Mouse (Mus musculus) embryonic facial prominence, embryonic 10.5 days (tissue): ENCODE results near the gene C1qtnf5. TPM values are rescaled to one million over a fixed set of nuclear protein-coding genes. Genes with fewer than 3 reads are reported as not detected.

Source experiments
- DNase-seq: peaks from one replicate; pipeline ENCODE4 v3.0.0-alpha.2; 2017; ENCODE audit warnings: low spot score
- H3K27ac ChIP-seq: fragments of 300-500 bp; sonication (generic); replicated peaks from 2 replicates; pipeline ENCODE4 v1.5.1; 2016; ENCODE audit warnings: mild to moderate bottlenecking
- H3K27me3 ChIP-seq: fragments of 300-500 bp; sonication (generic); replicated peaks from 2 replicates; pipeline ENCODE4 v1.6.1; 2016; ENCODE audit warnings: low read depth, mild to moderate bottlenecking; ENCODE audit not compliant: poor library complexity, severe bottlenecking
- H3K36me3 ChIP-seq: fragments of 300-500 bp; sonication (generic); replicated peaks from 2 replicates; pipeline ENCODE4 v1.6.1; 2016; ENCODE audit warnings: mild to moderate bottlenecking, moderate library complexity
- H3K4me1 ChIP-seq: fragments of 300-500 bp; sonication (generic); 2 replicates; pipeline ENCODE4 v1.6.1; 2016
- H3K4me3 ChIP-seq: fragments of 300-500 bp; sonication (generic); 2 replicates; pipeline ENCODE4 v1.5.1; 2016; ENCODE audit warnings: mild to moderate bottlenecking, moderate library complexity
- H3K9me3 ChIP-seq: fragments of 300-500 bp; sonication (generic); 2 replicates; pipeline ENCODE4 v1.6.1; 2016; ENCODE audit warnings: mild to moderate bottlenecking
- WGBS: fragments of 180-500 bp; shearing (Covaris S2); methylation state at CpG from one replicate; pipeline ENCODE4 v1.1.7; 2016; 5-methylcytosine and 5-hydroxymethylcytosine counted together
- polyA plus RNA-seq: library from polyadenylated mRNA; unstranded; fragments of >200 nt; fragmentation: Nextera tagmentation; extraction: Ambion mirVana; gene quantifications from 2 replicates; pipeline ENCODE4 v1.2.1, GENCODE M21; 2016

The C1qtnf5 gene
- polyA plus RNA-seq: 0.27 and 0.75 TPM in 2 replicates

DNA sequence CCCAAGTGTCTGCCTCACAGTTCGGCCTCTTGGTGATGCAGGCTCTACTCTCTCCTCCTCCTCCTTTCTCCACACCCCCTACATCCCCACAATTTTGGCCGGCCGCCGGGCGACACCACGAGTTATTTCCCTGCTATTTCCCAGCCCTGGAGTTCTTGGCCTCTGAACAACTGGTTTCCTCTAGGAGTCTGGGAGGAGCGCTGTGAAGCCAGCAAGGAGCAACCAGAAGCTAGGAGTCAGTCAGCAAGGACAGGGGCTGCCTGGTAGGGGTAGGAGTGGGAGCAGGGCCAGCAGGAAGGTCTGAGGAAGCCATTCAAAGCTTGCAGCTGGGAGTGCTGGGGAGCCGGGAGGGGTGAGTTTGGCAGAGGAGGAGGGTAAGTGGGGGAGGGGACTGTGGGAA lies at the start of gene C1qtnf5:
TSS of gene C1qtnf5 (plus strand) at position 136 of the 400 bp plus-strand sequence.
- no peaks in the 10 kb centered on the region for H3K9me3 ChIP-seq
- peak within 1 kb of the TSS; percentile 40 for H3K4me3 ChIP-seq
- H3K27me3 ChIP-seq: no peaks in the 10 kb centered on the region
- peaks cover 73% of the 10 kb centered on the region for H3K36me3 ChIP-seq
- no peak for DNase-seq
- peak within 1 kb of the TSS; percentile 75 for H3K27ac ChIP-seq
- 38% methylated on average over 8 of the region's 8 CpGs for WGBS
- peaks cover 63% of the 10 kb centered on the region for H3K4me1 ChIP-seq

- WGBS: 89% methylated on average over 6 of the region's 6 CpGs
- H3K9me3 ChIP-seq: no peaks in the 10 kb centered on the region; the same call in 1 of the 2 replicates
- no peak overlapping the region for H3K4me3 ChIP-seq
- DNase-seq: no peak
- H3K27me3 ChIP-seq: no peaks in the 10 kb centered on the region
- no peaks in the 10 kb centered on the region for H3K36me3 ChIP-seq
- no peaks in the 10 kb centered on the region for H3K4me1 ChIP-seq
- H3K27ac ChIP-seq: no peak overlapping the region
Observed at GRCm38 (mm10) chr9:44058606-44059005, 48.4 kb upstream of the C1qtnf5 start.

- DNase-seq: no peak
- Histone ChIP-seq H3K36me3 (no peaks in the 10 kb centered on the region), H3K27me3 (peaks cover 7% of the 10 kb centered on the region; the same call in 1 of the 2 replicates), H3K4me1 (peaks cover 30% of the 10 kb centered on the region), H3K27ac (no peak overlapping the region), H3K9me3 (no peaks in the 10 kb centered on the region), H3K4me3 (no peak overlapping the region)
- 35% methylated on average over 1 of the region's 1 CpGs for WGBS
Observed at GRCm38 (mm10) chr9:44065177-44065576, 41.9 kb upstream of the C1qtnf5 start.

DNA sequence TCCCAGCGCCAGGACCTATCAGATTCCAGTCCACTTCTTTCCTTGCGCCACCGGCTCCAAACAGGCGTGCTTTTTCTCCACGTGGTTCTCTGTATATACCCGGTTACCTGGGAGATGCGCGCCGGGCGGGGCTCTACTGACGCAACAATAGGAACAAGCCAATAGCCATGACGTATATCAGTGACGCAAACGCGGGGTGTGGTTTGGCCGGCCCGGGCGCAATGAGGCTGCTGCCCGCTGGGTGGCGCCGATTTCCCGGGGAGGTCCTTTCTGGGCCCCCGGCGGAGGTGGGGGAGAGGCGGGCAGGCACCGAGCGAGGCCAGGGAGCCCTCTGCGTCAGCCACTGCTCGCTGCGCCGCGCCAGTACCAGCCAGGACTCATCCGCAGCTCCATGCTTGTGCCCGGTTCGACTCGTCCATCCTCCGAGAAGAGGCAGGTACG lies 40.2 kb upstream of the C1qtnf5 start, which contains the start of gene Usp2:
TSS of gene Usp2 (plus strand) at position 237 of the 441 bp plus-strand sequence.
- Histone ChIP-seq H3K36me3 (no peaks in the 10 kb centered on the region), H3K4me1 (peaks cover 46% of the 10 kb centered on the region), H3K27ac (peak within 1 kb of the TSS; percentile 63; the same call in 1 of the 2 replicates), H3K9me3 (no peaks in the 10 kb centered on the region), H3K27me3 (peaks cover 7% of the 10 kb centered on the region; the same call in 1 of the 2 replicates), H3K4me3 (peak within 1 kb of the TSS; percentile 65)
- WGBS: under 1% methylated on average over 38 of the region's 38 CpGs
- peak; percentile 99 for DNase-seq

- 7% methylated on average over 15 of the region's 15 CpGs for WGBS
- no peaks in the 10 kb centered on the region for H3K9me3 ChIP-seq
- H3K27ac ChIP-seq: peak overlapping the region; percentile 63; the same call in 1 of the 2 replicates
- H3K4me1 ChIP-seq: peaks cover 52% of the 10 kb centered on the region
- H3K27me3 ChIP-seq: peaks cover 9% of the 10 kb centered on the region; the same call in 1 of the 2 replicates
- no peak for DNase-seq
- H3K36me3 ChIP-seq: no peaks in the 10 kb centered on the region
- H3K4me3 ChIP-seq: peak overlapping the region; percentile 65
Observed at GRCm38 (mm10) chr9:44067241-44067959, 39.6 kb upstream of the C1qtnf5 start.

DNA sequence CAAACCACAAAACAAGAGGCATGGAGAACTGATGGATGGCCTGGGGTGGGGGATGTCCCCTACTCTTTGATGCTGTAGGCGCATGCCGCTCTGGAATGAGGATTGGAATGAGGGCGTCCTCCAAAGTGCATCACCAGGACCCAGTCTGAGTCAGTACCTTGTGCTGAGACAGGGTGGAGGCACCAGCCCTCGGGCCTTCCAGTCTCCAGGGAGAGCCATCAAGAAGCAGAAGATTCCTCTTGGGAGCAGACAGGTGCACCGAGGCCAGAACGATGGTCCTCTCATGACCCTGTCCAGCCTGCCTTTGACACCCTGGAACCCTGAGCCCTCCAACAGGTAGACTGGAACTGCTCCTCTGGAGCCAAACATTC lies 39.1 kb upstream of the C1qtnf5 start:
- Histone ChIP-seq H3K4me1 (peaks cover 57% of the 10 kb centered on the region), H3K36me3 (no peaks in the 10 kb centered on the region), H3K9me3 (no peaks in the 10 kb centered on the region), H3K27ac (no peak overlapping the region), H3K4me3 (peak overlapping the region; percentile 65; the same call in 1 of the 2 replicates), H3K27me3 (peaks cover 11% of the 10 kb centered on the region; the same call in 1 of the 2 replicates)
- DNase-seq: no peak
- 76% methylated on average over 6 of the region's 6 CpGs for WGBS

DNA sequence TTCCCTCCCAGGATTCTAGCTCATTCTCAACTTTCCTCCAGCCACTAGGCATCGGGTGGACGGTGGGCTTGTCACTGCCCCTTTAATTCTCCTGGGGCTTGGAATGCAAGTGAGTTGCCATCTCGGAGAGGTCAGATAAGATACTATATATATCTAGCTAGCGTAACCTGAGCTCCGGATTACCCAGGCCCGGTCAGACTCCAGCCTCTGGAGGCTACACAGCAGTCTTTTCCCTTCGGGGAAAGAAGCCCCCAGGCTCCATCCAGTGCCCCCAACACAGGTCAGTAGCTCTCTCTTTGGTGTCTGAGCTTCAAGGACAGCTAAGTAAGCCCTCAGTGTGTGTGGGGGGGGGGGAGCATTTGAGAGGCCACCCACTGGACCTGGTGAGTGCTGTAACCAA lies 37.8 kb upstream of the C1qtnf5 start:
- DNase-seq: no peak
- WGBS: 12% methylated on average over 7 of the region's 7 CpGs
- peaks cover 11% of the 10 kb centered on the region; the same call in 1 of the 2 replicates for H3K27me3 ChIP-seq
- no peak overlapping the region for H3K27ac ChIP-seq
- no peak overlapping the region for H3K4me3 ChIP-seq
- no peaks in the 10 kb centered on the region for H3K9me3 ChIP-seq
- peaks cover 64% of the 10 kb centered on the region for H3K4me1 ChIP-seq
- H3K36me3 ChIP-seq: no peaks in the 10 kb centered on the region

DNA sequence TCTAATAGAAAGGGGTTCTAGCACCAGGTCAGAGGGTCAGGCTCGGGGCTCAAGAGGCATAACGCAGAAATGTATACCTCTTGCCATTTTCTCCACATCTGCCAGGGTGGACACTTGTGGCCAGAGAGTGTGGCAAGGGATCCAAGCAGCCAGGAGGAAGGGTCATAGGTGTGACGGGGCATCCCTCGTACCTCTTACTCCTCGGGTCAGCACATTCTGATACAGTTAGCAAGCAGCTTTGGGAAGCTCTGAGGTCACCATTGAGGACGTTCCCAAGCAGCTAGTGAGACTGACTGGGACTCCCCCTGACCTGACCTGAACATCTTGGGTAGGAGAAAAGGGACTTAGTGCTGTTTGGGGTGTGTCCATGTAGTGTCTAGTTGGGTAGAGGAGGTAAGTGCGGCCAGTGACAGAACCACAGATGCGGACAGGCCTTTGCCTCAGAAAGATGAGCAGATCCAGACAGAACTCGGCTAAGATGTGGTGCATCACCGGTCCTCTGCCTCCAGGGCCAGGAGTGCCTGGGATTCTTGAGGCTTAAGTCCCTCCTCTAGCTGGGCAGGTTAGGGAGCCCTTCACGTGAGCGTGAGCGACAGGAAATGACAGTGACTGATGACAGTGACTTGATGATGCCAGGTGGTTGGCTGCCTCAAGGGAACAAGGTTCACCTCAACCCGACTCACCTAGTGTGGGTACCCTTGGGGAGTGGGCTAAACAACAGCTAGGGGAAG lies 36.8 kb upstream of the C1qtnf5 start:
- WGBS: 66% methylated on average over 14 of the region's 14 CpGs
- Histone ChIP-seq H3K4me1 (peaks cover 66% of the 10 kb centered on the region), H3K27ac (peak overlapping the region; percentile 3; the same call in 1 of the 2 replicates), H3K36me3 (no peaks in the 10 kb centered on the region), H3K4me3 (no peak overlapping the region), H3K9me3 (no peaks in the 10 kb centered on the region), H3K27me3 (peaks cover 14% of the 10 kb centered on the region)
- DNase-seq: no peak

DNA sequence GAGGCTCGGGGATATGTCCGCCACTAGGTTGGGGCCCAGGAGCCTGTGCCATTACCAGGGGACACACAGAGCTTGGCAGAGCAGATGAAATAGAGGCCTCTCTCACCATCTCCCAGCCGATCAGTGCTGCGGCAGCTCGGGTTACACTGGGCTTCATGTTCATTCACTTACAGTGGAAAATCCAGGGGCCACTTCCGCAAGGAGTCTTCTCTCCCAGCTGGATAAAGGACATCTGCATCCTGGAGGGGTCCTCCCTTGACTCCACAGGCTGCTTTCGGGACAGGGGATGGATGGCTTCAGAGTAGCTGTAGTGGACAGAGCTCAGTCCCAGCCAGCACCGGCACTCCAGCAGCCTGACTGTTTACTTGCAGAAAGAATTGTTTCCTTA lies 36.2 kb upstream of the C1qtnf5 start:
- no peak overlapping the region for H3K4me3 ChIP-seq
- H3K27ac ChIP-seq: peak overlapping the region; percentile 3; the same call in 1 of the 2 replicates
- no peaks in the 10 kb centered on the region for H3K9me3 ChIP-seq
- peaks cover 20% of the 10 kb centered on the region for H3K27me3 ChIP-seq
- H3K36me3 ChIP-seq: no peaks in the 10 kb centered on the region
- peaks cover 72% of the 10 kb centered on the region for H3K4me1 ChIP-seq
- DNase-seq: no peak
- 45% methylated on average over 8 of the region's 8 CpGs for WGBS

DNA sequence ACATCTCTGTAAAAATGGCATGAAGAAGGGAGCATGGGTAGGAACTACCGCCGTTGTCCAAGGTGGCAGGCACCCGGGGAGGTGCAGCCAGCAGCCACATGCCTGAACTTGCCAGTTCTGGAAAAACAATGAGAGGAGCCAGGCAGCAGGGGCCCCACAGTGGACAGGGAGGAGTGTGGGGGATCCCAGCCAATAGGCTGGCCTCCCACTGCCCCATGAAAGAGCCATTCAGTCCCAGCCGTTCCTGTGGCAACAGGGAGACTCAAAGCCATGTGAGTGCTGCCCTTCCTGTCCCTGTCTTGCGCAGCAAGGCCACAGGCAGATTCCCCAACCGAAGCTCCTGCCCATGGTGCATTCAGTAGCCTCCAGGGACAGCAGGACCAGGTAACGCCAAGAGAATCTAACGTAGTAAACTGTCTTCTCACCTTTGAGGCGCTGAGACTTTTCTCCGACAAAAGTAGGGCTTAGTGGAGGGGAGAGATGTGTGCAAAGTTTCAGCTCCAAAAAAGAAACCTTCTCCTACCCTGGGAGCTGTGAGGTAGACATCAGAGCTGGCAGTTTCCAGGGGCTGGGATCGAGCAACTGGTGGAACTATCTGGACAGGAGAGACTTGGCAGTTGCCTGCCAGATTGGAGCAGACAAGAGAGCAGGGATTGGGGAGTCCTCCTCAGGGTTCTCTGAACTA lies 35.0 kb upstream of the C1qtnf5 start:
- H3K27me3 ChIP-seq: peaks cover 27% of the 10 kb centered on the region
- peak; percentile 77 for DNase-seq
- H3K9me3 ChIP-seq: no peaks in the 10 kb centered on the region
- WGBS: 19% methylated on average over 11 of the region's 11 CpGs
- peak overlapping the region; percentile 39 for H3K4me3 ChIP-seq
- H3K36me3 ChIP-seq: no peaks in the 10 kb centered on the region
- H3K27ac ChIP-seq: peak overlapping the region; percentile 76
- H3K4me1 ChIP-seq: peaks cover 72% of the 10 kb centered on the region

DNA sequence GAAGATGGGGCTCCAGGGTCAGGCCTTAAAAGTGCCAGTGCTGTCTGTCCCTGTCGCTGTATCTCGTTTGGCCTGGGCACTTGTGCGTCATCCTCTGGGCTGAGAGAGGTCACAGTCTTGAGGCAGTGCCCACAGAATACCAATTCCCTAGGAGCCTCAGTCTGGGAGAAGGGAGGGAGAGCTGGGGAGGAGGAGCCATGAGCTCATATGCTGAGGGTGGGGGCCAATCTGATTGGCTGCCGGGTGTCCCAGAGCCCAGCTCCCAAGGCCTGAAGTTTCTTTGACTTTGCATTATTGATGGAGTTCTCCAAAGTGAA lies 34.5 kb upstream of the C1qtnf5 start:
- Histone ChIP-seq H3K27ac (peak overlapping the region; percentile 76), H3K4me1 (peaks cover 67% of the 10 kb centered on the region), H3K27me3 (peaks cover 30% of the 10 kb centered on the region), H3K4me3 (peak overlapping the region; percentile 39), H3K9me3 (no peaks in the 10 kb centered on the region), H3K36me3 (no peaks in the 10 kb centered on the region)
- DNase-seq: no peak
- WGBS: 36% methylated on average over 4 of the region's 4 CpGs

GRCm38 (mm10) chr9:44073115-44073514 lies 33.9 kb upstream of the C1qtnf5 start:
- 64% methylated on average over 5 of the region's 5 CpGs for WGBS
- Histone ChIP-seq H3K9me3 (no peaks in the 10 kb centered on the region), H3K27ac (peak overlapping the region; percentile 76), H3K4me1 (peaks cover 61% of the 10 kb centered on the region), H3K36me3 (no peaks in the 10 kb centered on the region), H3K27me3 (peaks cover 28% of the 10 kb centered on the region), H3K4me3 (peak overlapping the region; percentile 39; the same call in 1 of the 2 replicates)
- DNase-seq: no peak
